Mouse (Mus musculus) liver, embryonic 11.5 days (tissue): ENCODE measurements at regions not wholly inside any gene's neighbourhood (a gene's known extent, or its start where the extent isn't known, plus 50 kb on each side); places are given as distances from the start of the nearest gene placed in this dataset.

ENCODE experiments used
- ATAC-seq: fragments of 200-750 bp; cut with Nextera tagmentation; replicated peaks from 2 replicates; pipeline ENCODE4 v1.8.0; 2017; ENCODE audit warnings: moderate number of reproducible peaks, mild to moderate bottlenecking, moderate TSS enrichment, moderate library complexity; ENCODE audit not compliant: low FRiP score
- DNase-seq: peaks from one replicate; pipeline ENCODE4 v3.0.0-alpha.2; 2017; ENCODE audit warnings: low spot score
- H3K27ac ChIP-seq: fragments of 300-500 bp; sonication (generic); 2 replicates; pipeline ENCODE4 v1.5.1; 2014; ENCODE audit warnings: mild to moderate bottlenecking, low read depth, low read length, control low read depth
- H3K27me3 ChIP-seq: fragments of 300-500 bp; sonication (generic); replicated peaks from 2 replicates; pipeline ENCODE4 v1.6.1; 2014; ENCODE audit warnings: low read length, mixed read lengths; ENCODE audit not compliant: control insufficient read depth, insufficient read depth
- H3K36me3 ChIP-seq: fragments of 300-500 bp; sonication (generic); 2 replicates; pipeline ENCODE4 v1.6.1; 2014; ENCODE audit warnings: mild to moderate bottlenecking, low read length, moderate library complexity, mixed read lengths; ENCODE audit not compliant: control insufficient read depth, insufficient read depth
- H3K4me1 ChIP-seq: fragments of 300-500 bp; sonication (generic); replicated peaks from 2 replicates; pipeline ENCODE4 v1.6.1; 2014; ENCODE audit warnings: low read length, mixed read lengths; ENCODE audit not compliant: control insufficient read depth, insufficient read depth
- H3K4me2 ChIP-seq: fragments of 300-500 bp; sonication (generic); 2 replicates; pipeline ENCODE4 v1.6.1; 2014; ENCODE audit warnings: mild to moderate bottlenecking, control low read depth, moderate library complexity
- H3K4me3 ChIP-seq: fragments of 300-500 bp; sonication (generic); 2 replicates; pipeline ENCODE4 v1.5.1; 2014; ENCODE audit warnings: low read depth, low read length, control low read depth
- H3K9ac ChIP-seq: fragments of 300-500 bp; sonication (generic); 2 replicates; pipeline ENCODE4 v1.6.1; 2014; ENCODE audit warnings: low read depth, low read length, control low read depth
- H3K9me3 ChIP-seq: fragments of 300-500 bp; sonication (generic); 2 replicates; pipeline ENCODE4 v1.6.1; 2016; ENCODE audit warnings: low read length, inconsistent platforms, mixed read lengths; ENCODE audit not compliant: control insufficient read depth
- WGBS: fragments of 180-500 bp; shearing (Covaris S2); extraction: QIAGEN DNeasy Blood & Tissue Kit; methylation state at CpG from one replicate; pipeline ENCODE4 v1.1.7; 2014; 5-methylcytosine and 5-hydroxymethylcytosine counted together

GRCm38 (mm10) chr8:128097601-128098000 is 260.8 kb upstream of the Nrp1 start:
- H3K27ac ChIP-seq = no peak overlapping the region
- ATAC-seq = no peak
- H3K9ac ChIP-seq = no peak overlapping the region
- H3K4me2 ChIP-seq = no peak overlapping the region
- no peaks in the 10 kb centered on the region for H3K36me3 ChIP-seq
- WGBS = 84% methylated on average over 3 of the region's 3 CpGs
- H3K27me3 ChIP-seq = no peaks in the 10 kb centered on the region
- DNase-seq = no peak
- no peaks in the 10 kb centered on the region for H3K4me1 ChIP-seq
- H3K9me3 ChIP-seq = no peaks in the 10 kb centered on the region
- H3K4me3 ChIP-seq = no peak overlapping the region

- H3K36me3 ChIP-seq = no peaks in the 10 kb centered on the region
- no peaks in the 10 kb centered on the region for H3K4me1 ChIP-seq
- ATAC-seq (no peak), DNase-seq (no peak)
- no peaks in the 10 kb centered on the region for H3K9me3 ChIP-seq
- no peak overlapping the region for H3K4me3 ChIP-seq
- H3K4me2 ChIP-seq = no peak overlapping the region
- H3K27ac ChIP-seq = no peak overlapping the region
- no peaks in the 10 kb centered on the region for H3K27me3 ChIP-seq
- H3K9ac ChIP-seq = no peak overlapping the region
- WGBS = 73% methylated on average over 1 of the region's 1 CpGs
Measured at GRCm38 (mm10) chr8:128103380-128103779, 255.0 kb upstream of the Nrp1 start.

- H3K4me2 ChIP-seq = no peak overlapping the region
- DNase-seq = no peak
- WGBS = 87% methylated on average over 2 of the region's 2 CpGs
- H3K9ac ChIP-seq = no peak overlapping the region
- H3K27ac ChIP-seq = no peak overlapping the region
- no peaks in the 10 kb centered on the region for H3K4me1 ChIP-seq
- no peaks in the 10 kb centered on the region for H3K9me3 ChIP-seq
- H3K27me3 ChIP-seq = no peaks in the 10 kb centered on the region
- H3K36me3 ChIP-seq = no peaks in the 10 kb centered on the region
- no peak for ATAC-seq
- H3K4me3 ChIP-seq = no peak overlapping the region
Measured at GRCm38 (mm10) chr8:128106569-128106968, 251.8 kb upstream of the Nrp1 start.

GRCm38 (mm10) chr8:128107041-128107440 is 251.4 kb upstream of the Nrp1 start:
- Histone ChIP-seq H3K27ac (no peak overlapping the region), H3K9ac (no peak overlapping the region), H3K4me3 (no peak overlapping the region), H3K9me3 (no peaks in the 10 kb centered on the region), H3K36me3 (no peaks in the 10 kb centered on the region), H3K27me3 (no peaks in the 10 kb centered on the region), H3K4me2 (no peak overlapping the region), H3K4me1 (no peaks in the 10 kb centered on the region)
- no peak for DNase-seq
- WGBS = 88% methylated on average over 7 of the region's 7 CpGs
- ATAC-seq = no peak

- WGBS = 73% methylated on average over 3 of the region's 3 CpGs
- Histone ChIP-seq H3K9ac (no peak overlapping the region), H3K36me3 (no peaks in the 10 kb centered on the region), H3K9me3 (no peaks in the 10 kb centered on the region), H3K27me3 (no peaks in the 10 kb centered on the region), H3K4me2 (no peak overlapping the region), H3K4me3 (no peak overlapping the region), H3K27ac (no peak overlapping the region), H3K4me1 (no peaks in the 10 kb centered on the region)
- ATAC-seq (no peak), DNase-seq (no peak)
Measured at GRCm38 (mm10) chr8:128109036-128109435, 249.4 kb upstream of the Nrp1 start.

GRCm38 (mm10) chr8:128111132-128111531 is 247.3 kb upstream of the Nrp1 start:
- Histone ChIP-seq H3K4me1 (no peaks in the 10 kb centered on the region), H3K9me3 (no peaks in the 10 kb centered on the region), H3K36me3 (no peaks in the 10 kb centered on the region), H3K27ac (no peak overlapping the region), H3K4me2 (no peak overlapping the region), H3K4me3 (no peak overlapping the region), H3K9ac (no peak overlapping the region), H3K27me3 (no peaks in the 10 kb centered on the region)
- ATAC-seq (no peak), DNase-seq (no peak)
- 70% methylated on average over 3 of the region's 3 CpGs for WGBS

- H3K36me3 ChIP-seq = no peaks in the 10 kb centered on the region
- no peaks in the 10 kb centered on the region for H3K9me3 ChIP-seq
- no peak overlapping the region for H3K4me2 ChIP-seq
- ATAC-seq = no peak
- no peak overlapping the region for H3K27ac ChIP-seq
- H3K27me3 ChIP-seq = no peaks in the 10 kb centered on the region
- WGBS = 69% methylated on average over 1 of the region's 1 CpGs
- DNase-seq = no peak
- H3K4me1 ChIP-seq = no peaks in the 10 kb centered on the region
- H3K9ac ChIP-seq = no peak overlapping the region
- no peak overlapping the region for H3K4me3 ChIP-seq
Measured at GRCm38 (mm10) chr8:128113116-128113515, 245.3 kb upstream of the Nrp1 start.

GRCm38 (mm10) chr8:128141290-128141966 is 217.0 kb upstream of the Nrp1 start:
- no peak for DNase-seq
- ATAC-seq = peak; percentile 78

GRCm38 (mm10) chr8:128148351-128148942 is 210.0 kb upstream of the Nrp1 start:
- H3K4me3 ChIP-seq = no peak overlapping the region
- no peaks in the 10 kb centered on the region for H3K27me3 ChIP-seq
- no peaks in the 10 kb centered on the region for H3K4me1 ChIP-seq
- H3K9ac ChIP-seq = no peak overlapping the region
- DNase-seq (no peak), ATAC-seq (no peak)
- WGBS = 51% methylated on average over 3 of the region's 3 CpGs
- no peak overlapping the region for H3K27ac ChIP-seq
- no peaks in the 10 kb centered on the region for H3K36me3 ChIP-seq
- H3K4me2 ChIP-seq = no peak overlapping the region
- H3K9me3 ChIP-seq = no peaks in the 10 kb centered on the region

More at GRCm38 (mm10) chr8:128141290-128141966, 217.0 kb upstream of the Nrp1 start:
- WGBS = 50% methylated on average over 4 of the region's 4 CpGs
- H3K27me3 ChIP-seq = no peaks in the 10 kb centered on the region
- no peak overlapping the region for H3K4me3 ChIP-seq
- no peak overlapping the region for H3K4me2 ChIP-seq
- H3K4me1 ChIP-seq = no peaks in the 10 kb centered on the region
- H3K9ac ChIP-seq = no peak overlapping the region
- no peaks in the 10 kb centered on the region for H3K9me3 ChIP-seq
- no peaks in the 10 kb centered on the region for H3K36me3 ChIP-seq
- no peak overlapping the region for H3K27ac ChIP-seq
